Mouse (Mus musculus): Measurements from ENCODE around the gene Rapgef1. TPM values are rescaled to one million over a fixed set of nuclear protein-coding genes. Genes with fewer than 3 reads are reported as not detected.

Rapgef1 gene
- polyA plus RNA-seq, 2 experiments: 20.8 to 51.1 TPM

DNA sequence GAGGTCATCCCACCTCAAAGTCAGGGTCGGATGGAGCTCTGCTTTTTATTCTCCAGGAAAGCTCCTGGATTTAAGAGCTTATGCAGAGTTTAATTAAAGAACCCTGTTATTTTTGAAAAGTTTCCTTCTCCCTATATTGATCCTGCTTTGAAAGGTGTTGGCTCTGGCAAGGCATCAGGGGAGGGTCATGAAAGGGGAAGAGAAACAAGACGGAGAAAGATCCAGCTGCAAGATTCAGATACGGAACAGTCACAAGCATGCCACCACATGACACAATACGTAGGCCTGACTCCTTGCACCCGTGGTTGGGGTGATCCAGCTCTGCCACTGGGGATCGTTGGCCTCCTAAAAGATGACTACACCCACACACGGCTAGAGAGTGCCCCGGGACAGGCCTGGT is 27.0 kb upstream of the Rapgef1 start:
- Histone ChIP-seq H3K4me3 (replicated peaks; ENCODE audit: low read length) (no peak overlapping the region), H3K4me1 (ENCODE audit: control insufficient read depth, insufficient read depth, low read length) (no peaks in the 10 kb centered on the region), H3K9me3 (ENCODE audit: control insufficient read depth, low read length) (no peaks in the 10 kb centered on the region), H3K27me3 (ENCODE audit: control insufficient read depth, insufficient read depth, low read length) (no peaks in the 10 kb centered on the region), H3K36me3 (ENCODE audit: control insufficient read depth, insufficient read depth, low read length) (no peaks in the 10 kb centered on the region), H3K4me2 (replicated peaks; ENCODE audit: low read depth, low read length, severe bottlenecking) (no peak overlapping the region), H3K27ac (replicated peaks; ENCODE audit: low read depth, low read length) (no peak overlapping the region), H3K9ac (ENCODE audit: low read depth, low read length, severe bottlenecking) (no peak overlapping the region)
- DNase-seq (ENCODE audit: low spot score) (no peak), ATAC-seq (ENCODE audit: low FRiP score, low read depth) (no peak)
- no peak for TF ChIP-seq POLR2A (IDR thresholded peaks at IDR 0.05; ENCODE audit: borderline replicate concordance, extremely low read depth, insufficient read depth, insufficient read length)
- 37% methylated on average over 8 of the region's 8 CpGs for WGBS

DNA sequence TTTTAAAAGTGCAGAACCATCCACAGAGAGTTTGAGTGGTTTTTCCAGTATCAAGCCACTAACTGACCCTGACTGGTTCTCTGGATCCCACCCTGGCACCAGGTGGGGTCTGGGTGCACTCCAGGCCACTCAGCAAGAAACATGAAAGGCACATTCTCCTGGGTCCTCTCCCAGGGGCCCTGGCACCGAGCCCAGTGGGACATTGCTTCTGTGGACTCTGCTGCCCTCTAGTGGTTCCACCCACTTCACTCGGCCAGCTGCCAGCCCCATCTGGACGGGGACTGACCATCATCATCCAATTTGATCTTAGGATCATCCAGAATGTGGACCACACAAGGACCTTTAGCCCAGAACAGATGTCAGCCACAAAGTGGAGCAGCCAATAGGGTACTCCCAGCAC is 15.6 kb upstream of the Rapgef1 start:
- ATAC-seq (ENCODE audit: low FRiP score, low read depth): no peak
- 0% methylated on average over 3 of the region's 3 CpGs for WGBS
- no peak for TF ChIP-seq POLR2A (IDR thresholded peaks at IDR 0.05; ENCODE audit: borderline replicate concordance, extremely low read depth, insufficient read depth, insufficient read length)

DNA sequence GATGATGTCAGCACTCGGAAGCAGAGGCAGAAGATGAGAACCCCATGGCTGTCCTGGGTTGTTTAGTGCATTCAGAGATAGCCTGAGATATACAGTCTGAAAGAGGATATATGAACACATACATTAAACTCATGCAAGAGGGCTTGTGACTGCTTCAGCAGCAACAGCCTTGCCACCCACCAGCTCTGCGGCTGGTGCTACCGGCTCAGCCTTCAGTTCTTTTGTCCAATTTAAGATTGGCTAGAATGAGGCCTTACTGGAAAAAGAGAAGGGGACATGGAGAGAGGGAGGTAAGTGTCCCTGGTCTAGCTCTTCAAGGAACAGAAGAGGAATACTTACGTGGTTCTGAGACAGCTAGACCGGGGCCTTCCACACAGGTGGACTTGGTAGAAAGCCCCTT is 13.9 kb upstream of the Rapgef1 start:
- Histone ChIP-seq H3K27ac (replicated peaks; ENCODE audit: low read depth, low read length) (no peak overlapping the region), H3K36me3 (ENCODE audit: control insufficient read depth, insufficient read depth, low read length) (no peaks in the 10 kb centered on the region), H3K9me3 (ENCODE audit: control insufficient read depth, low read length) (no peaks in the 10 kb centered on the region), H3K27me3 (ENCODE audit: control insufficient read depth, insufficient read depth, low read length) (no peaks in the 10 kb centered on the region), H3K9ac (ENCODE audit: low read depth, low read length, severe bottlenecking) (no peak overlapping the region), H3K4me3 (replicated peaks; ENCODE audit: low read length) (no peak overlapping the region), H3K4me1 (ENCODE audit: control insufficient read depth, insufficient read depth, low read length) (no peaks in the 10 kb centered on the region), H3K4me2 (replicated peaks; ENCODE audit: low read depth, low read length, severe bottlenecking) (no peak overlapping the region)
- ATAC-seq (ENCODE audit: low FRiP score, low read depth) (no peak), DNase-seq (ENCODE audit: low spot score) (no peak)
- no peak for TF ChIP-seq POLR2A (IDR thresholded peaks at IDR 0.05; ENCODE audit: borderline replicate concordance, extremely low read depth, insufficient read depth, insufficient read length)
- WGBS: 87% methylated on average over 5 of the region's 5 CpGs

More for the DNA sequence above, 15.6 kb upstream of the Rapgef1 start:
- H3K4me1 ChIP-seq (ENCODE audit: control insufficient read depth, insufficient read depth, low read length): no peaks in the 10 kb centered on the region
- no peaks in the 10 kb centered on the region for H3K36me3 ChIP-seq (ENCODE audit: control insufficient read depth, insufficient read depth, low read length)
- no peak overlapping the region for H3K27ac ChIP-seq (replicated peaks; ENCODE audit: low read depth, low read length)
- no peak overlapping the region for H3K4me3 ChIP-seq (replicated peaks; ENCODE audit: low read length)
- no peak overlapping the region for H3K9ac ChIP-seq (ENCODE audit: low read depth, low read length, severe bottlenecking)
- no peaks in the 10 kb centered on the region for H3K9me3 ChIP-seq (ENCODE audit: control insufficient read depth, low read length)
- H3K27me3 ChIP-seq (ENCODE audit: control insufficient read depth, insufficient read depth, low read length): no peaks in the 10 kb centered on the region
- DNase-seq (ENCODE audit: low spot score): peak; percentile 38
- H3K4me2 ChIP-seq (replicated peaks; ENCODE audit: low read depth, low read length, severe bottlenecking): no peak overlapping the region

DNA sequence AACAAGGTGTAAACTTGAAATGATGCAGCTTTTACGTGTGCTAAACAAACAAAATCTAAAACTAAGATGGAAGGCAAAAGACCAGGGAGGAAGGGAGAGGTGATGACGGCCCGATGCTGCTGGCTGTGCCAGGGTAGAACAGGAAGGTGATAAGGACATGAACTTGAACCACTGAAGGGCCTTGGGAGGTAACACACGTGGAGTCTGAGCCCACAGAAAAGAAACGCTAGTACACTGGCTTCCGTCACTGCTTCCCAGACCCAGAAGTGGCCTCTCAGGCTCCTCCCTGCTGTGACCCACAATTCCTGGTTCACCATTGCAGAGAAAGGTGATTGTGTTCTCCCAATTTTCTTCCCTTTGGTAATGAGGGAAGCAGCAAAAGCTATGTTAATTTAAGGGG is 13.1 kb upstream of the Rapgef1 start:
- Histone ChIP-seq H3K4me2 (replicated peaks; ENCODE audit: low read depth, low read length, severe bottlenecking) (no peak overlapping the region), H3K9ac (ENCODE audit: low read depth, low read length, severe bottlenecking) (no peak overlapping the region), H3K4me1 (ENCODE audit: control insufficient read depth, insufficient read depth, low read length) (no peaks in the 10 kb centered on the region), H3K36me3 (ENCODE audit: control insufficient read depth, insufficient read depth, low read length) (no peaks in the 10 kb centered on the region), H3K27me3 (ENCODE audit: control insufficient read depth, insufficient read depth, low read length) (no peaks in the 10 kb centered on the region), H3K27ac (replicated peaks; ENCODE audit: low read depth, low read length) (no peak overlapping the region), H3K4me3 (replicated peaks; ENCODE audit: low read length) (no peak overlapping the region), H3K9me3 (ENCODE audit: control insufficient read depth, low read length) (no peaks in the 10 kb centered on the region)
- 40% methylated on average over 6 of the region's 6 CpGs for WGBS
- TF ChIP-seq POLR2A (IDR thresholded peaks at IDR 0.05; ENCODE audit: borderline replicate concordance, extremely low read depth, insufficient read depth, insufficient read length): no peak
- DNase-seq (ENCODE audit: low spot score) (no peak), ATAC-seq (ENCODE audit: low FRiP score, low read depth) (no peak)

DNA sequence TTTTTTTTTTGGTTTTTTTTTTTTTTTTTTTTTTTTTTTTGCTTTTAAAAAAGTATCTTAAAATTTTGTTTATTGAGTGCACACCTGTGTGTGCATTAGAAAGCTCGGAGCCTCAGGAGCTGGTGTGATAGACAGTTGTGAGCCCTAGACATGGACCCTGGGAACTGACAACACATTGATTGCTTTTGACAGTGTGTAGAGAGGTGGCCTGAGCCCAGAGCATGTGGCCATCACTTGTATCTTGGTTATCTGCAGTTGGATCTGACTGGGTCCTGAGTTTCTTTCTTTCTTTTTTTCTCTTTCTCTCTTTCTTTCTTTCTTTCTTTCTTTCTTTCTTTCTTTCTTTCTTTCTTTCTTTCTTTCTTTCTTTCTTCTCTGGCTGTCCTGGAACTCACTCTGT is 2.2 kb upstream of the Rapgef1 start:
- Histone ChIP-seq H3K4me1 (ENCODE audit: control insufficient read depth, insufficient read depth, low read length) (peaks cover 10% of the 10 kb centered on the region), H3K36me3 (ENCODE audit: control insufficient read depth, insufficient read depth, low read length) (no peaks in the 10 kb centered on the region), H3K27me3 (ENCODE audit: control insufficient read depth, insufficient read depth, low read length) (no peaks in the 10 kb centered on the region), H3K9me3 (ENCODE audit: control insufficient read depth, low read length) (no peaks in the 10 kb centered on the region), H3K4me2 (replicated peaks; ENCODE audit: low read depth, low read length, severe bottlenecking) (no peak overlapping the region), H3K27ac (replicated peaks; ENCODE audit: low read depth, low read length) (no peak overlapping the region), H3K9ac (ENCODE audit: low read depth, low read length, severe bottlenecking) (no peak overlapping the region), H3K4me3 (replicated peaks; ENCODE audit: low read length) (no peak overlapping the region)
- ATAC-seq (ENCODE audit: low FRiP score, low read depth): no peak
- WGBS: 81% methylated on average over 1 of the region's 1 CpGs
- DNase-seq (ENCODE audit: low spot score): no peak
- TF ChIP-seq POLR2A (IDR thresholded peaks at IDR 0.05; ENCODE audit: borderline replicate concordance, extremely low read depth, insufficient read depth, insufficient read length): no peak

DNA sequence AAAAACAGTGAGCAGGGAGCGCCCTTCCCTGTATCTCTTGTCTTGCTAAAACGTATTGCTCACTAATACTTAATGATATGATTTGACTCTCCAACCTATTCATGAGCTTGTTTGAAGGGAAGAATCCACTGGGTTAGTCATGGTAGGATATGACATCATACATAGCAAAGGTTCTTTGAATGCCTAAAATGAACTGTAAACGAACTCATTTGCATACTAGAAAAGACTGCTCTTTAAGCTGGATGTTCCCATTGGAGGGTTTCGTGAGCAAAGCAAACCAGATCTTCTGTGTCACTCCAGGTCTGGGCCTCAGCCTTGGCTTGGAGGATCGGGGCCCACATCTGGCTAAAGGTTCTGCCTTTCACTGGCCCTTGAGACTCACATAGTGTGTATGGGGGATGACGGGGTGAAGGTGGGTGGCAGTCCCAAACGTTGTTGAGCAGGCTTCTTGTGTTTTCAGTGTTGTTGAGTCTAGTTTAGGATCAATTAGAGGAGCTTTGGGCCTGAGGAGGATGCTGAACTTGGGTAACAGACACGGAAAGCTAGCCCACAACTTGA is 515 bp upstream of the Rapgef1 start:
- Histone ChIP-seq H3K4me1 (ENCODE audit: control insufficient read depth, insufficient read depth, low read length) (peaks cover 10% of the 10 kb centered on the region), H3K27ac (replicated peaks; ENCODE audit: low read depth, low read length) (no peak overlapping the region), H3K4me3 (replicated peaks; ENCODE audit: low read length) (0 out of 2 replicates have a peak overlapping the region, but pooled peaks have one; percentile 74), H3K9ac (ENCODE audit: low read depth, low read length, severe bottlenecking) (no peak overlapping the region), H3K4me2 (replicated peaks; ENCODE audit: low read depth, low read length, severe bottlenecking) (no peak overlapping the region; the same call in 1 of the 2 replicates), H3K27me3 (ENCODE audit: control insufficient read depth, insufficient read depth, low read length) (no peaks in the 10 kb centered on the region), H3K36me3 (ENCODE audit: control insufficient read depth, insufficient read depth, low read length) (no peaks in the 10 kb centered on the region), H3K9me3 (ENCODE audit: control insufficient read depth, low read length) (no peaks in the 10 kb centered on the region)
- ATAC-seq (ENCODE audit: low FRiP score, low read depth) (no peak), DNase-seq (ENCODE audit: low spot score) (no peak)
- WGBS: 63% methylated on average over 8 of the region's 8 CpGs
- TF ChIP-seq POLR2A (IDR thresholded peaks at IDR 0.05; ENCODE audit: borderline replicate concordance, extremely low read depth, insufficient read depth, insufficient read length): no peak
